Mouse (Mus musculus) activated CD4-positive, CD25-positive, alpha-beta regulatory T cell, adult 4 months (primary cell): ENCODE data around the gene Zfp207. TPM values are rescaled to one million over a fixed set of nuclear protein-coding genes. Genes with fewer than 3 reads are reported as not detected.
"Not testable (repeated sequence)": the region's sequence is repeated elsewhere in the genome, so short reads cannot be mapped to it uniquely, and the experiment has no call there.

Experiments
- ATAC-seq: one replicate; pipeline ENCODE4 v1.8.0; 2017
- polyA plus RNA-seq, 2 experiments: library from polyadenylated mRNA; unstranded; fragments of 100-300 nt; shearing (Covaris generic); gene quantifications; one replicate each; pipeline ENCODE4 v1.2.1; 2017

The Zfp207 gene
- polyA plus RNA-seq = 100 to 1,000 TPM; 296 to 314 TPM

DNA sequence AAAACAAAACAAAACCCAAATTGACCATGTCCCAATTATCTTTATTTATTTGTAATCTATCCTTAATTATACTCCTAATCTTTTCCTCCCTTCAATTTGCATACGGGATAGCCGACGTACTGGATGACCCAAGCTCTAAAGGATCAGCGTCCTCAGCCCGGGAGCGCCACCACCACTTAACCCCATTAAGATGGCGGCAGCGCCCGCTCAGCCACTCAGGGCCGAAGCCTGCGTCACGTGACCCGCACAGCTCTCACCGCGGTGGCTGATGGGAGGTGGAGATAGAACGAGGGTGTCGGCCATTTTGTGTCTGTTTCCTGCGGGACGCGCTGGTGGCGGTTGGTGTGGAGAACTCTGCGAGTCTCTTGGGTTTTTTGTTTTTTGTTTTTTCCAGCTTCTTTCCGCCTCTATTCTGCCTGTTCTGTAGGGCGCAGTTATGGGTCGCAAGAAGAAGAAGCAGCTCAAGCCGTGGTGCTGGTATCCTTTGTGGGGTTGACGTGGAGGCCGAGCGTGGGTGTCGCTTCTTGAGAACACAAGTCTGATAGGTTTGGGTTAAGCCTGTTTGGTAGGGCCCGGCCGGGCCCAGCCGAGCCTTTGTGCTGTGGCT is at the start of gene Zfp207:
Gene Zfp207, plus strand, starts transcription at position 261 of the 607 bp plus-strand sequence.
- peak; percentile 86 for ATAC-seq

DNA sequence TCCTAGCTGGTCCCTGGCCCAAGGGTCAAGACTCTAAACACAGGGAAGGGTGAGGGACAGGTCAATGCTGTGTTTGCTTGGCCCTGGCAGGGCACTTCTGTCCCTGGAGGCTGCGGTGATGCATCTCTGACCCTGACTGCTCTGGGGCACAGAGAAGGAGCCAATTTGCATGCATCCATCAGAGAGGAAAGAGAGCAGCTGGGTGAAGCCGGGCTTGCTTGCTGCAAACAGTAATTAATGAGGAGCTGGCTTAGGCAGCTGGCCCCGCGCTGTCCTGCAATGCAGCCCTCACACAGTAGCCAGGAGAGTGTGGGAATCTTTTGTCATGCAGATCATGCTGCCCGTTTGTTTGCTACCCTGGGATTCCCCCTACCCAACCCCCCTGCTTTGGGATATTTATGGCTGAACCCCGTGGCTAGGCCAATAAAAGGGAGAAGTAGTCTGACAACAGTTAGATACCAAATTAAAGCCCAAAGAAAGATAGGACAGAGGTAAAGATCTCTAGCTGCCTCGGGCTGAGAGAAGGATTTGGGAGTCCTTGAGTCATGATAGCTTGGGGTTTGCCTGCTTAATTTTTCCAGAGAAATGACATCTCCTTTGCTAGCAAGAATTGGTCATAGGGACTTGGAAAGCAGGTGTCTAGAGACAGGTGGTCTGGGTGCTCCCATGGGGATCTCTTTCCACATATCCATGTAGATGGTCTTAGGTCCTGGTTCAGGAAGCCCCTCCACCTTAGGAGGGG is 47.3 kb upstream of the Zfp207 start:
- no peak for ATAC-seq

DNA sequence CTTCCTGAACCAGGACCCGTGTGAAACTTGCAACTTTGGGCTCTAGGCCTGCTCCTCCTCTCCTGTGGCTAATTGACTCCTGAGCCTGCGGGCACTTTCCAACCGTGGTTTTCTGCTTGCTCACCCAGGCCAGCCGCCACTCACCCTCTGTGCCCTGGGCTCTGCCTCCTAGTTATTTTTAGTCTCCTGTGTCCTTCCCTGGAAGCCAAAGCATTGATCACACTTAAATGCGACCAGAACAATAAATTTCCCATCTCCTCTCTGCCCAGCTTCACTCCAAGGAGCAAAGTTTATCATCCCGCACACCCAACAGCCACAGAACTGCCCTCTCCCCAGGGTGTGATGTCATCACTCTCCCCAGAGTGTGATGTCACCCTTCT is 46.7 kb upstream of the Zfp207 start:
- ATAC-seq = no peak

DNA sequence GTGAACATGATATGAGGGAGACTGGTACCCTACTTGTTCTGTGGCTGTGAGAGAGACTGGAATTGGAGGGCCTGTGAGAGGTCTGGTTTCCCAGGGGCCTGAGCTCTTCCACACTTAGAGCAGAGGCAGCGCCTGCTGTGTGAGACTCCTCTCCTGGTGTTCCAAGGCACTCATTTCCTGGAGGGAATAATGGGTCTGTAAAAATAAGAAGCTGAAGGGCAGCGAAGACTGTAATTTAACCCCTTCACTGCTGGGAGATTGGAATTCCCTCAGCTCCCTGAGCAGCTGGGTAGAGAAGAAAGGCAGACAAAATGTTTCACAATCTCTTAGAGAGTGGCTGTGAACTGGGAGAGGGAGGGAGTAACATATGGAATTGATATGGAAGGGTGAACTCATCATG is 40.6 kb upstream of the Zfp207 start:
- no peak for ATAC-seq

DNA sequence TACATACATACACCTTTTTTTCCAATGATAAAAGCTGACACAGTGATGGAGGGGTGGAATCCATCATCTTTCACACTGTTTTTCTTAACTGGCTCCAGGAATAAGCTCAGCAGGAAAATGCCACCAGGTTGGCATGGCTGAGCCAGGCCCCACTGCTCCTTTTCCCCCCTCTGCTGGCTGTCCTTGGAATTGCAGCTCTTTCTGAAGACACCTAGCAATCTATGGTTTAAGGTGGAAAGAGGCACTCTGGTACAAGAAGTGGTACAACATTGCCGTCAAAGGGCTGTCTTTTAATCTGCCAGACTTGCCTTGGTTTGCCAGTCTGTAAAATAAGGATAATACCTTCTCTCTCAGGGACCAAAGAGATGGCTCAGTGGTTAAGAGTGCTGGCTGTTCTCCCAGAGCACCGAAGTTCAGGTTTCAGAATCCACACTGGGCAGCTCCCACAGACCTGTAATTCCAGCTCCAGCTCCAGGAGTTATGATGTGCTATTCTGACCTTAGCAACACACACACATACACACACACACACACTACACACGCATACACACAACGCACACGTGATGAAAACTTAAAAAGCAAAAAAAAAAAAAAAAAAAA is 31.1 kb upstream of the Zfp207 start:
- ATAC-seq = no peak

DNA sequence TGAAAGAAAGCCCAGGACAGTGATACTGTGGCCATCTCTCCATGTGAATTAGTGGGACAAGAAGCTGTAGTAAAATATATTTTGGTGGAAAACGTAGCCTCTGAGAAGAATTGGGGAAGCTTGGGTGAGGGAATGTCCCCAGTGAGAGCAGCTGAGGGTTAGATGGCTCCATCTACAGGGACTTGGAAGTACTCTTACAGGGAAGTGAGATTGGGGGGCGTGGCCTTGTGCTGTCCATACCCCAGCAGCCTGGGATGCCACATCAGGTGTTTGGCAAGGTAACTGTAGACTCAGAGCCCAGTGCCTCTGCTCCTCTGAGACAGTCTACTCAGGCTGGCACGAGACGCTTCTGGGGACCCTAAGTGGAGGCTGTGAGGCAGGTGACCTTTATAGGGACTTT is 28.2 kb upstream of the Zfp207 start:
- ATAC-seq = no peak

DNA sequence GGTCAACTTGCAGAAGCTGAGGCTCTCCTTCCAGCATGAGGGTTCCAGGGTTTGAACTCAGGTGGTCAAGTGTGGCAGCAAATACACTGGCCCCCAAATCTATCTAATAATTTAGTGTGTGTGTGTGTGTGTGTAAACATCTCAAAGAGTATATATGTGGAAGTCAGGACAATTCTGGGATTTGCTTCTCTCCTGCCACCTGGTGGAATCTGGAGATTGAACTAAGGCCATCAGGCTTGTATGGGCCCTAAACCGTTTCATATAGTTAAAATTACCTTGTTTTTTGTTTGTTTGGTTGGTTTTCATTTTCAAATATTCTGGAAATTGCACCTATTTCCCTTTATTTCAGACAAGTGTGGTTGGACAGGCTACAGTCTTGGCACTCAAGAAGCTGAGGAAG is 14.1 kb upstream of the Zfp207 start:
- ATAC-seq = no peak

DNA sequence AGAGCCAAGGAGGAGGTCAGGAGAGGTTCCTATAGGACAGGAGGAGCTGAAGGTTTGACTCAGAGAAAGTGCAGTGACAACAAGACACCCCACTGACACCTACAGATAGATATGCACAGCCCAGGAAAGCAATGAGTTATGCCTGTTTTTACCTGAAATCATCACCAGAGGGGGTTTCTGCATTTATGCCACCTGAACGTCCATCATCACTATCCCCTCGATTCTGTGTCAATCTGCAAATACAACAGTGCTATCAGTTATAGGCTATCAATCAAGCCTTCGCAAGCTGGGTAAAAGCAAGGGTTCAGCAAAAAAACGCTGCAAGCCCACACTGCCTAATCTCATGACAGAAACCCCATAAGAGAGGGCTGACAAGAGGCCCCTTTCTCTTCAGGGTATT is 6.4 kb upstream of the Zfp207 start:
- ATAC-seq = no peak

DNA sequence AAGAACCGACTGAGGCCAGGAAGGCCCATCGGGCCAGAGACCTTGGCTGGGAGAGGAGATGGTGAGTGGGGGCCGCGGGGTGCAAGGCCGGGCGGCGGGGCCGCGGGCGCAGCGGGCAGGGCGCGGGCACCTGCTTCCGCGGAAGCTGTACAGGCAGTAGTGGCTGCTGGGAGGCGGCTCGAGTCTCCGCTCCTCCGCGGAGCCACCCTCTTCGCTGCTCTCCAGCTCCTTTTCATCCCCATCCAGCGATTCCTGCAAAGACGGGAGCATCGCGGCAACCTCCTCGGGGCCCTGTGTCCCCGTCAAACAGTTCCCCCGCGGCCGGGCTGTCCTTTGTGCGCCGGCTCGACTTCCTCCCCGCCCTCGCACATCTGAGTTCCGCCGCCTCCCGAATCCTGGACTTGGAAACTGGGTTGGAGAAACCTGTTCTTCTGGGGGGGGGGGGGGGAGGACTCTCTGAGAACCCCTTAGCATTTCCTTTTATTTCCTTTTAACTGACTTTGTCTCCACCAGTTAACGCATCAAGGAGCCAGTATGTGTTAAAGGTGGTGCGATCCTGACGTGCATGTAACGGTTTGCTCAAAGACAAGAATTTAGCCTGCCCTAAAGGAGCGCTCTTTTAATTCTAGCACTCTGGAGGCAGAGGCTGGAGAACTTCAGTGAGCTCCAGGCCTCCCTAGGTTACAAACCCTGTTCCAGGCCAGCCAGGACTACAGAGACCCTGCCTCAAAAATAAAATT is 5.2 kb upstream of the Zfp207 start, which contains the start of gene 5730455P16Rik:
Gene 5730455P16Rik, minus strand, starts transcription at position 323 of the 740 bp plus-strand sequence.
- peak; percentile 50 for ATAC-seq

DNA sequence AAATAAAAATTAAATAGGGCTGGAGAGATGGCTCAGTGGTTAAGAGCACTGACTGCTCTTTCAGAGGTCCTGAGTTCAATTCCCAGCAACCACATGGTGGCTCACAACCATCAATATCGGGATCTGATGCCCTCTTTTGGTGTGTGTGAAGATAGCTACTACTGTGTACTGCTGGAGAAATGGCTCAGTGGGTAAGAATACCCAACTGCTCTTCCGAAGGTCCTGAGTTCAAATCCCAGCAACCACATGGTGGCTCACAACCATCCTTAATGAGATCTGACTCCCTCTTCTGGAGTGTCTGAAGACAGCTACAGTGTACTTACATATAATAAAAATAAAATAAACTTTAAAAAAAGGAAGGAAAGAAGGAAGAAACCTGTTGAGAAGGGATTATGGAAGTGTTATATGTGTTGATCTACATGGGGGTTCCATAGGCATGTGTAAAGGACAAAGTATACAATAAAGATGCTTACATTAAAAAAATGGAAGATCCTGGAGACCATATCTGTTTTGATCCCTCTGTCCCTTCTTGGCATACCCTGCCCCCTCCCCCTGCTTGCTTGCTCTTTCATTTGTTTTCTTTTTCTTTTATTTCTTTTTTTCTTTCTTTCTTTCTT is 4.5 kb upstream of the Zfp207 start:
- ATAC-seq = not testable (repeated sequence)

DNA sequence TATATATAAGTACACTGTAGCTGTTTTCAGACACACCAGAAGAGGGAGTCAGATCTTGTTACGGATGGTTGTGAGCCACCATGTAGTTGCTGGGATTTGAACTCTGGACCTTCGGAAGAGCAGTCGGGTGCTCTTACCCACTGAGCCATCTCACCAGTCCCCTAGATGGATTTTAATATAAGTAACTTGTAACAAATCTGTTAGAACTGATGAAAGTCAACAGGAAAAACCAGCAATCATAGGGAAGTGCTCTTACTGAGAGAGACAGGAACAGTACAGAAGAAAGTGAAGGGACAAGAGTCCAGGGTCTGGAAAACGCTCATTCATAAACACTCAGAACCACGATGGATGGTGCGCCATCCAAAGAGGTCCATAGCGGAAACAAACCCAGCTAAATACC is 3.9 kb upstream of the Zfp207 start:
- ATAC-seq = not testable (repeated sequence)

DNA sequence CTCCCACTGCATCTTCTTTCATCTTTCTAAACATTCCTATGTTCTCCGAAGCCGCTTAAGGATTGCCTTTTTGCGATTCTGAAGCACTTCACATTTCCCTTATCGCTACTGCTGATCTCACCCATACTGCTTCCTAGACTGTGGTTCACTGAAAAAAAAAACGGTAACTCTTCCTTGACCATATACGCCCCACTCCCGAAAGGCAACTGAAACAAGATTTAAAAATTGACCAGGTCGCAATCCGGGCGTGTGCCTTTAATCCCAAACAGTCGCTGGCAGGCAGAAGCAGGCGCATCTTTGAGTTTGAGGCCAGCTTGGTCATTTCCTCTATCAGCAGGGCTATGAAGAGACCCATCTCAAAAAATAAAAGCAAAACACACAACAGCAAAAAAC is 457 bp upstream of the Zfp207 start:
- peak; percentile 16 for ATAC-seq

DNA sequence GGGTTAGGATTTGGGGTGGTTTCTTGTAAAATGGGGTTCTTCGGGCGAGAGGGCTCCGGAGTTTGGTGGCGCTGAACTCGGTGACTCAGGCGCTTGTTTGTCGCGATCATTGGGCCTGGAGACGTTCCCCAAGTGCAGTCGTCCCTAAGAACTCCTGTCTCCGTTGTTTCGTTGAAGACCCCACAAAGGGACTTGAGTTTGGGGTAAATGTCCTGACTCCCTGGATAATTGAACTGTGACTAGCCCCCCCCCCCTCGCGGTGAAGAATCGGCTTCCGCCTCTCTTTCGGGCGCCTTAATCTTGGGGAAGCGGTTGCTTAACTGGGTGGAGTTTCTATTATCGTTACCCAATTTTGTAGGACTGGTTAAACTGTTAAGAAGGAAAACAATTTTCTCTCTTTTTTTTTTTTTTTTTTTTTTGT is 557 bp downstream of the Zfp207 start:
- peak; percentile 53 for ATAC-seq

DNA sequence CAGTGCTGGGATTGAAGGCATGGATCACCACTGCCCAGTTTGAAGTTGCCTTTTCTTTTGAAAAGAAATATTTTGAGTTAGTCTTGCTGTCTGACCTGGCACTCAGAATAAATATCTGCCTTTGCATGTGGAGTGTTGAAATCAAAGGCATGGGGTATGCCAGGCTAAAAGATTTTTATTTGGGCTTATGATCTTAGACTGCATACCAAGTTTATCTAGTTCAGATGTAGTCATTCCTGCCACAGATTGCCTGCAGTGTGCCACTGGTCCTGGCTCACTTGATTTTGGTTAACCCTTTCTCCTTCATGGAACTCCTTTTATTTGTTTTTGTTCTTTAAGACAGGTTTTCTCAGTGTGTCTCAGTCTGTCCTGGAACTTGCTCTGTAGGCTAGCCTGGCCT is 1.4 kb downstream of the Zfp207 start:
- no peak for ATAC-seq

DNA sequence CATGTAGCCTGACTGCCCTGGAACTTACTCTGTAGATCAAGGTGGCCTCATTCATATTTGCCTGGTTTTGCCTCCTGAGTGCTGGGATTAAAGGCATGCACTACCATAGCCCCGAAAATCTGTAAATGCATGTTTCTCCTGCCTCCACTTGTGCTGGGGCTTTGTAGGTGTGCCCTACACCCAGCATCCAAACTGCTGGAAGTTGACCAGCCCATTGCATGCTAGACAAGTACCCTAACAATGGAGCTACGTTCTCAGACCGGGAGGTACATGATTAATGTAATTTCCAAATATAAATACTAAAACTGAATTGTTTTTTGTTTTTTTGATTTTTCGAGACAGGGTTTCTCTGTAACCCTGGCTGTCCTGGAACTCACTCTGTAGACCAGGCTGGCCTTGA is 2.0 kb downstream of the Zfp207 start:
- ATAC-seq = no peak

DNA sequence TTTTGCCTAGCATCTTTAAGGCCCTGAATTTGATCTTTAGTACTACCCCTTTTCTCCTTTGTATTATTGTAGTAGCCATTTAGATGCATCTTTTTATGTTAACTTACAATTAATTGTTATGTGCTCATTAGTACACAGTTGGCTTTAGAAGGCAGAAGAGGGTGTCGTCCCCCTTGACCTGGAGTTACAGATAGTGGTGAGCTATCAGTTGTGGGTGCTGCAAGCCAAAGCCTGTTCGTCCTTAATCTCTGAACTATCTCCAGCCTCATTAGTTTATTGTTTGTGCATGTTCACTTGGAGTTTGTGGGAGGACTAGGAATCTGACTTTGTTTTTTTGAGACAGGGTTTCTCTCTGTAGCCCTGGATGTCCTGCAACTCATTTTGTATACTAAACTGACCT is 3.7 kb downstream of the Zfp207 start:
- ATAC-seq = no peak

DNA sequence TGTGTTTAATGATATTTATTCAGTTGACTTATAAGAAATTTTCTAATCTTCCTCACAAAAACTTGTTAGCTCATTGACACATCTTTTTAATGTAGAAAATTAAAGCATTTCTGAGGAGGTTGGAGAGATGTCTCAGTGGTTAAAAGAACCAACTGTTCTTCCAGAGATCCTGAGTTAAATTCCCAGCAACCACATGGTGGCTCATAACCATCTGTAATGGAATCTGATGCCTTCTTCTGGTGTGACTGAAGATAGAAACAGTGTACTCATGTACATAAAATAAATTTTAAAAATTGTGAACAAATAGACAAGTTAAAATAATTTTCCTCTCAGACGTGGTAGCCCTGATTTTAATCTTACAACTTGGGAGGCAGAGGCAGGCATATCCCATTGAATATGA is 6.8 kb downstream of the Zfp207 start:
- no peak for ATAC-seq

DNA sequence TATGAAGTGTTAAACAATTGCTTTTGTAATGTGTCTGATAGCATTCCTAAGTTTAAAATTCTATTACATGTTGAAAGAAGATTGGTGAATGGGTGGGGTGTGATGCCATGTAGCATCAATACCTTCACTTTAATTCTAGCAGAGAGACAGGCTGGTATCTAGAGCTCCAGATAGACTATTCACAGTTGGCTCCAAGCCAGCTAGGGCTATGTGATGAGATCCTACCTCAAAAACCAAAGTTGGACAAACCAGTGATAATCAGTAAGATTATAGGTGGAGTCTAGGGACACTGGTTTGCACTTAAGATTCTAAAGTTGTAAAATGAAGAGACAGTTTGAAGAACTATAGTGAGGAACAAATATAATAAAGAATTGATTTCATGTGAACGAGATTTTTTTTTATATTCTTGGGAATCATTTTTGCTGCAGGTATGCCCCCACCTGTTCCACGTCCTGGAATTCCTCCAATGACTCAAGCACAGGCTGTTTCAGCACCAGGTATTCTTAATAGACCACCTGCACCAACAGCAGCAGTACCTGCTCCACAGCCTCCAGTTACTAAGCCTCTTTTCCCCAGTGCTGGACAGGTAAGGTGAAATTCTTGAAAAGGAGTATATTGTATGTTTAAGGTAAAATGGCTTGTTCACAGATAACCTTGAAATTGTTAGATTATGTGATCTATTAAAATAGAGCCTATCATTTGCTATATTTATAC is 8.5 kb downstream of the Zfp207 start:
- no peak for ATAC-seq

DNA sequence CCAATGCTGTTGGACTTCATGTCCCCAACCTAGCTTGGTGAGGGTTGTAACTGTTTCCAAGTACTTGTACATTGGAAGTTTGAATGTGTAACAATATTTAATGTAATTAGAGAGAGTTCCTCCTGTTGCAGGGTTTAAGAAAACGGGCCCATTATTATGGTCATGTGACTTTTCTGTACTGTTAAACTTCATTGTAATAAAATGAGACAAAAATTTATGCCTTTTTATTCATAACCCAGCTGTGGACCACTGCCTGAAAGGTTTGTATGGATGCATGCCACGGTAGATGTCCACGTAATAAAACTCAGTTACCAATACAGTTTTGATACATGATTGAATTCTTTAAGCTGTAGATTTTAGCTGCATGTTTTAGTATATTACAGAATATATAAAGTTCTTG is 12.9 kb downstream of the Zfp207 start:
- no peak for ATAC-seq

DNA sequence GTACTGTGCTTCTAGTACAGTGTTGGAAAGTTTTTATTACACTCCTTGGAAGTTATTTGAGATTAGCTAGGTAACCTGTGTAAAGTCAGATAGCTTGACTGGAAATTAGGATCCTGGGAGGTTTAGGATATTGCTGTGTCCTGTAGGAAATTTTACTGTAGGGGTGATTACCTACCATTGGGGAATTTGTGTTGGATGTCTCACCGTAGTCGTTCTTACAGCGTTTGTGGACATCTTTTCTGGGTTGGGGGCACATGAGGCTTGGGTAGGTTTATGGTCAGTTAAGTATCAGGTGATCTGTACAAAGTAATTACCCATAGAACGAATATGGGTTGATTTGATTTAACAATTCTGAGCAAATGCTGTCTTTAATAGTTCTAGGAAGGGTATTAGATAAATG is 13.5 kb downstream of the Zfp207 start:
- ATAC-seq = no peak

DNA sequence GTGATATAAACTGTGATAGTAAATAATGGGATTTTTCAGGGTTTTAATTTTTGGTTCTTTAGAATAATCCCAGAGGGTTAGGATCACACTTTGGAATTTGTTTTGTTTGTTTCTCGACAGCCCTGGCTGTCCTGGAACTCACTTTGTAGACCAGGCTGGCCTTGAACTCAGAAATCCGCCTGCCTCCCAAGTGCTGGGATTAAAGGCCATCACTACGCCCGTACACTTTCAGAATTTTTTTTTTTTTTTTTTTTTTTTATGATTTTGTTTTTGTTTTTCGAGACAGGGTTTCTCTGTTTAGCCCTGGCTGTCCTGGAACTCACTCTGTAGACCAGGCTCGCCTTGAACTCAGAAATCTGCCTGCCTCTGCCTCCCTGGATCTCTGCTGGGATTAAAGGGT is 24.8 kb downstream of the Zfp207 start:
- ATAC-seq = not testable (repeated sequence)

DNA sequence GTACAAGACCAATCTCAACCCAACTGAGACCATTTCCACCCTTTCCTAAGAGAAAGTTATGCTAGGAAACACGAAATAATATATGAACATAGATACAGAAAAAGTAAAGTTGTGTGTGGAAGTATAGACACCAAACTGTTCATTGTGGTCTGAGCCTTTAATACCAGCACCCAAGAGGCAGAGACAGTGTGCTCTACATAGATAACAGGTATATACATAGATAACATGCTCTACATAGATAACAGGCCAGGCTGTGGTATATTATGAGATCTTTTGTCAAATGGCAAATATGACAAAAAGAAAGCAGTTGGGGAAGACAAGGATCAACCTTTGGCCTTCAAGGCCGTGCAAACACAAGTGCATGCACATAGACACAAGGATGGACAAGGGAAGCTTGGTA is 27.3 kb downstream of the Zfp207 start:
- ATAC-seq = no peak
